Mouse (Mus musculus) heart, postnatal 10 days (tissue): ENCODE measurements around the gene Gm49378. TPM values are rescaled to one million over a fixed set of nuclear protein-coding genes. Genes with fewer than 3 reads are reported as not detected.
A peak's percentile ranks its signal among the peaks of the same experiment; 100 is the strongest.

Source experiments
- DNase-seq, 2 experiments: peaks; one replicate each; pipeline ENCODE4 v3.0.0; 2021
- intact Hi-C: fragments of 180-260 bp; cut with DNase I; formaldehyde crosslinking; loops from one replicate; pipeline ENCODE4 v1.15.1; 2025
- total RNA-seq, 2 experiments: library from RNA; stranded (reverse); gene quantifications; 2 replicates each; pipeline ENCODE4 v1.2.3; 2021

Gene Gm49378
- total RNA-seq = 1 to 10 TPM; 1.1 to 2.1 TPM

DNA sequence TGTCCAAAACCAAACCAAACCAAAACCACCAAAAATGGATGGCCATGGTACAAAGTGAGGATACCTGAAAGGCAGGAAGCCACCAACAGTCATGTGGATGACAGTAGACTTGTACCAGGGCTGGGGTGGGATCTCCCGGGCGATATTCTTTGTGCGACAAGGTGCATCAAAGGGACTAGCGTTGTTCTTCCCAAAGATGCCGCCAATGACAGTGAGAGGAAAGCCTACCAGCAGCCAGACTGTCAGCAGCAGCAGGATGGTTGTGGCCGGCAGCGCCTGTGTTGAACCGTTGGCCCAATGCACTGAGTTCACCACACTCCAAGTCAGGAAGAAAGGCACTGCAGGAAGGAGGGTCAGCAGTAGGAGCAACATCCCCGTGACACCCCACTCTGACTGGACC, at the start of gene Gm49378:
Gene Gm49378, minus strand, starts transcription at position 101 of the 400 bp plus-strand sequence.
- no peak for DNase-seq
- intact Hi-C loops = no loop called here

DNA sequence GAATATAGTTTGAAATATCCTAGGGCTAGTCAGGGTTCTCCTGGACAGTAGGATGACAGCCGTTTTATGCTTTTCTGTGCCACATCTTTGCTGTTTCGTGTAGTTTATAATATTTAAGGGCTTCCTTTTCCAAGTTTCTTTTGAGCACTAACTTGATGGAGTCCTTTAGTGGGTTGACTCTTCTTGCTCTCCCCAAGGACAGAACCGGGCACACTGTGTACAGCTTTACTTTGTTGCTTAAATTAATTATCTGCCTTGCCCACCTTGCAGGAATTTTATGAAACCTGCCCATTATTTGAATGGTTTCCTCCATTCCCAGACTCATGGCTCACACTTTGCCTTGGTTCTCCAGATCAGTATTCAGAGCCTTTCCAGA, 44.4 kb upstream of the Gm49378 start:
- intact Hi-C loops = loop anchor here (1.0 to 2.0 kb wide), 2 partner anchors 39 to 61 kb away; no protein-coding TSS in a partner anchor
- no peak for DNase-seq

DNA sequence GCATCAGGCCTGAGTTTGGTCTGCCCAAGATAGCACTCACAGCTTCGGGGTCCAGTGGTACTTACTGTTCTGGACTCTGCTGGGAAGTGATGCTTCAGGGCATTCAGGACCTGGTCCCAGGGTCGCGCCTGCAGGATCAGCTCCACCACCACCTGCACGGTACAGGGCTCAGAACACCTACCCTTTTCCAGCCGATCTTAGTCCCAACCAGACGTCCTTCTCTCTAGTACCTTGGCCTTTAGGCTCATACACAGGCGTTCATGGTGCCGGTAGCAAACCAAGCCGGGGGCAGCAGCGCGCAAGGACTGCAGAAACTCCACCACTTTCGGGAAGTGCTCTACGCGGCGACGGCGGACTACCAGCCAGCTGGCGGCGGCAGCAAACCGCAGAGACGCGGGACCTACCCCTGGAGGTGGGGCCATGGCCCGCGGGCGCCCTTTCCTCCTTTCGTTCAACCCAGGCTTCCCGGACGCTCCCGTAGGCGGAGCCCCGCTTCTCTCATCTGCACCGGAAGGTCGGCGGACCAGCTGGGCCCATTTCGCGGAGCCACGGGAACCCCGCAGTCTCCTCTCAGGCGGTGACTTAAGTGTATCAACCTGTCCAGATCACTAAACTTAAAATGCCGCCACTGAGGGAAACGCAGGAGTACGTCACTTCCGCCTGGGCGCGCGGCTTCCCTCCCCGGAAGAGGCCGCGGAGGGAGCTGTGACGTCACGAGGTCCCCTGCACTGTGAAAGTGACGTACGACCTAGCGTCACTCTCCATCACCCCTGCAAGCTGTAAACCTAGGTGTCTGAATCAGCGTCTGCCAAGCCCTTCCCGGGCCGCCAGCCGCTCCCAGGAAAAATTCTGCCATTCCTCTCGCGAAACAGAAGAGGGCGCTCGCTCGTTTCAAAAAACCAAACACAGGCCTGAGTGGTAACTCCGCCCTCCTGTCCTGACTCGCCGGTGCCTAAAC, 43.7 kb upstream of the Gm49378 start, which contains the start of gene Tinf2:
Gene Tinf2, minus strand, starts transcription at position 661 of the 958 bp plus-strand sequence.
- intact Hi-C loops = loop anchor here (1.0 to 2.0 kb wide), 2 partner anchors 39 to 62 kb away; no protein-coding TSS in a partner anchor
- DNase-seq = peak; percentile 94 to 96

DNA sequence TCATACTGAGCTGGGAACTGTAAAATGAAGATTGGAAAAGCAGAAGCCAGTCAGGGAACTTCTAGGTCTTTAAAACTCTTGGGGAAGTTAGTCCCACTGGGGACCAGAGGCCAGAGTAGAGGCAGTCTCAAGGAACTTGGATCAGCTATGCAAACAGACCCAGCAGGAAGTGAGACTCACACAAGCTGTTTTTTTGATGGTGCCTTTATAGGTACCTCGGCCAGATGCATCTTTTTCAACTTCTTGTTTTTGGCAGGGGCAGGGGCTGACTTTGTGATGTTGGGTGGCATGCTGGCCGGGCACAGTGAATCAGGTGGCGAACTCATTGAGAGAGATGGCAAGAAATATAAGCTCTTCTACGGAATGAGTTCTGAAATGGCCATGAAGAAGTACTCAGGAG, 39.9 kb upstream of the Gm49378 start:
- DNase-seq = no peak
- intact Hi-C loops = no loop called here

DNA sequence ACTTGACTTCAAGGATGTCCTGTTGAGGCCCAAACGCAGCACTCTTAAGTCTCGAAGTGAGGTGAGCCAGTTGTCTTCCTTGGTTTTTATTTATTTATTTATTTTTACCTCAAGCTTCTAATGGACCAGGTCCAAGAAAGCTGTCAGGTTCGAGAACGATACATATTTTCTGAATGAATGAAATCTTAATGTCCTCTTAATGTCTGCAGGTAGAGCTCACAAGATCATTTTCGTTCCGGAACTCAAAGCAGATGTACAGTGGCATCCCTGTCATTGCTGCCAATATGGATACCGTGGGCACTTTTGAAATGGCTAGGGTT, 35.0 kb upstream of the Gm49378 start:
- DNase-seq = no peak
- intact Hi-C loops = no loop called here

DNA sequence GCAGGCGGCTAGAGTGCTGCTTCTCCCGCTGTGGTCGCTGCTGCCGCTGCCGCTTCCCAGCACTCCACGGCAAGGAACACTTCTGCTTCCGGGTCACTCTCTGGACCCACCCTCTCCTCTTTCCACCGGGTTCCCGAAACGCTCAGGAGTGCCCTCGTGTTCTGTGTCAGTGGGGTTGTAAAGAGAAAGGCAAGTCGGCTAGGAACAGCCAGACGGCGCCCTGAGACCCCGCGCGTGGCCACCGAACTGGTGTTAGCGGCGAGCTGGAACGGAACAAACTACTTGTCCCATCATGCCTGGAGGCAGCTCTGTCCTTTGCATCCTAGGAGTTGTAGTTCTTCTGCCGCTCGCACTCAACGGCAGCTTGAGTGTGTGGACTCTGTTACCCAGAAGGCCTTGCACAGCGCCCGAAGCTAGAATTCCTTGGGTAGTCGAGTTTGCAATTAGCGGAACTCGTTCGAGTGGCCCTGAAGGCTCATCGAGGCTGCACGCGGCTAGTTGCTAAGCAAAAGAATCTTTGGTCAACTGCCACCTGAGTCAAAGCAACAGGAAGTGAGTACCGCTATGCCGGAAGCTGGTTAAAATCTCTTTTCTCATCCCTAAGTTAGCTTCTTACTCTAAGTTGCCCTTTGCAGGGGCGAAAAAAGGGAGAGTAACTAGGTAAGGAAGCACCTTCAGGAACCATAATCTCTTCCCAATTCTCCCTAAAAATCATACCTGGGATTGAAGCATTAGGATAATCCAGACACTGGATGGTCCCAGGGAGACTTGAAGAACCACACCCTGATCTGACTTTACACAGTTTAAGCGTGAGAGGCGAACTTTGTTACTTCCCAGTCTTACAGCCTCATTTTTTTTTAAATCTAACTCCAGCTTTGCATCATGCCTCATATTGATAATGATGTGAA, 34.4 kb upstream of the Gm49378 start, which contains the start of the genes Gmpr2 and Nedd8:
Gene Gmpr2, plus strand, starts transcription at position 109 of the 908 bp plus-strand sequence.
Gene Nedd8, minus strand, starts transcription at position 292 of the 908 bp plus-strand sequence.
- peak; percentile 93 to 94 for DNase-seq
- intact Hi-C loops = no loop called here

DNA sequence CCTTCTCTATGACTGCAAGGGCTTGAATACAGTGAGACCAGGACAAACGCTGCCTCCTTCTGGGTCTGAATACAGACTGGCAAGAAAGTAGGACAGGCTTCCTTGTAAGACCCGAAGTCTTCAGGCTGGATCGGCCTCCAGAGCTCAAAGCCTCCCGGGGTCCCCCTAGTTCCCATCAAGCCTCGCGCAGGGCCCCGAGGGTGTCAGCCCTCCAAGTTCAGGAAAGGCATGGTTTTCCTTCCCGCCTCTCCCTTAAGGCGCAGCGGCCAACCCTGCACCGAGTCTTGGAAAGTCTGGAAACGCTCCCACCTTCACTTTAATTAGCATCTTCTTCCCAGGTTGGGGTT, 33.8 kb upstream of the Gm49378 start:
- DNase-seq = no peak
- intact Hi-C loops = no loop called here

DNA sequence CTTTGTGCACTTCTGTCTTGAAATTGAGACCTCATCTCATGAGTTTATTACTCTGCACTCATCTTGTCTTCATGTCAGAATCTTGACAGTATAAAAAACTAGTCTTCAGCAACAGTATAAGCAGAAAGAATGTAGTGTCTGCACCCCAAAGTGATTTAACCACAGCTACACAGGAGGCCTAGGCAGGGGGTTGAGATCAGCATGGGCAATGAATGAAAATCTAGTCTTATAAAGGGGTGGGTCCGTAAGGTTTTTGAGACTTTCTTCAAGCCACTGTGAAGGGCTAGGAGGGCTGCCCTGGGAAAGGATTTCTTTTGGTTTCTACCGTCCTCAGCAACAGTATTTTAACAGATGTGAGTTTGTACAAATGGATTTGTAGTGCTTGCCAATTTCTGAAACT, 22.9 kb upstream of the Gm49378 start:
- no peak for DNase-seq
- intact Hi-C loops = loop anchor here (2.0 kb wide), 1 partner anchor 16 kb away; no protein-coding TSS in a partner anchor

DNA sequence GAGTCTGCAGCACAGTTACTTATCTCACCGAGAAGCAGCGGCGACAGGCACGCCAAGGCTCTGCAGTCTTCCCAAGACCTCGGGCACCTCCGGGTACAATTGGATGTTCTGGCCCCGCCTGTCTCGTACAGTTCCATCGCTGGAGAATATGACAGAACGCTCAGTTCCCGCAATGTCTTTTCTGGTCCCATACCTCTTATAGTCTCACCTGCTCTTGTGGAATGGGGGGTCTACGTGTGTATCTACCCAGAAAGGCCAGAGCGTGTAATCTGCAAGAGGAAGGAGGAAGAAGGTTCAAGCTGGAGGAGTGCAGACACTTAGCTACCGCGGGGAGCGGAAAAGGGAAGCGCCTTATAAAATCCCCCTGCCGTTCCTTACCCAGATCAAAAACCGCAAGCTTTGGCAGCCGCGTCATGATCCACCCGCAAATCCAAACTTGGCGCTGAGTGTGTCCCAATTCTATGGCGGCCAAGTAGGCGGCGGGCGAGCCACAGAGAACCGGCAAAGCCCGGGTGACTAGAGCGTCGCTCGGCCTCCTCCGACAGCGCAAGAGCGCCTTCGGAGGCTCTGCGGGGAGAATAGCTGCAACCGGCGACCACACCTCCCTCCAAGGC, 22.4 kb upstream of the Gm49378 start, which contains the start of gene Mdp1:
Gene Mdp1, minus strand, starts transcription at position 549 of the 614 bp plus-strand sequence.
- intact Hi-C loops = loop anchor here (2.0 kb wide), 1 partner anchor 15 kb away; no protein-coding TSS in a partner anchor
- DNase-seq = peak; percentile 82 to 87

DNA sequence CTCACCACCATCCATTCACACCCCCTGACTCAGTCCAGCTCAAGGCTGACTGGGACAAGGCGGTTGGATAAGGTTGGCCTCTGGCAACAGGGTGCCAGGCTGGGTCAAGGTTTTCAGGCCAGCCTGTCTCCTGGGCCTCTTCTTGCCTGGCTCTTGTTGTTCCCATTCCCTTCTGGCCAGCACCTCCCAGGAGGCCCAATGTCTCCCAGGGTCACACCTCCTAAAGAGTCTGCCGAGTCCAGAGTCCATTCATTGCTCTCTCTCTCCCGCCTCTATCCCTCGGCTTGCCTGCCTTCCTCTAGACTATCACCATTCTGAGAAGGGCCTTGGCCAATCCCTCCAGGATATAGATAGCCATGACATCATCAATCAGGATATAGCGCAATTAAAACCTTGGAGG, 20.3 kb upstream of the Gm49378 start:
- DNase-seq = peak in 1 of 2 experiments; percentile 14
- intact Hi-C loops = no loop called here

DNA sequence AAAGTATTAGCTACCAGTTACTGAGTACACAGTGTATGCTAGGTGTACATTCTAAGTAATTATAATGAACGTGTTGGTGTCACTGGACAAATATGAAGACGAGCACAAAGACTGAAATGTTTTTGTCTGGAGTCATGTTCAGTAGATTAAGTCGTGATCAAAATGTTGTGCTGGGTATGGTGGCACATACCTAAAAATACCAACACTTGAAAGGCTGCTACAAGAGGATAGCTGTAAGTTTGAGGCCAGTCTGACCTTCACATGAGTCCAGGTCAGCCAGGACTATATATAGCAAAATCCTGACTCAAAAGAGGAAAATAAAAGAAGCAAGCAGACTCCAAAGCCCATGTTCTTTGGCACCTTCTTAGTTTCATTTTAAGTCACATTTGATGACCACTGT, 19.2 kb upstream of the Gm49378 start:
- peak; percentile 38 to 45 for DNase-seq
- intact Hi-C loops = no loop called here

DNA sequence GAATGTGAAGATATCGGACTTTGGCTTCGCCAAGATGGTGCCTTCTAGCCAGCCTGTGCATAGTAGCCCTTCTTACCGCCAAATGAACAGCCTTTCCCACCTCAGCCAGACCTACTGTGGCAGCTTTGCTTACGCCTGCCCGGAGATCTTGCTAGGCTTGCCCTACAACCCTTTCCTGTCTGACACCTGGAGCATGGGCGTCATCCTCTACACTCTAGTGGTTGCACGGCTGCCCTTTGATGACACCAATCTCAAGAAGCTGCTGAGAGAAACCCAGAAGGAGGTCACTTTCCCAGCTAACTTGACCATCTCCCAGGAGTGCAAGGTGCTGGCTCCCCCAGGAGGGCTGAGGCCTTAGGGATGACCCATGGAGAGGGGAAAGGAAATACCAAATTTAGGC, 13.8 kb upstream of the Gm49378 start:
- intact Hi-C loops = no loop called here
- DNase-seq = no peak

DNA sequence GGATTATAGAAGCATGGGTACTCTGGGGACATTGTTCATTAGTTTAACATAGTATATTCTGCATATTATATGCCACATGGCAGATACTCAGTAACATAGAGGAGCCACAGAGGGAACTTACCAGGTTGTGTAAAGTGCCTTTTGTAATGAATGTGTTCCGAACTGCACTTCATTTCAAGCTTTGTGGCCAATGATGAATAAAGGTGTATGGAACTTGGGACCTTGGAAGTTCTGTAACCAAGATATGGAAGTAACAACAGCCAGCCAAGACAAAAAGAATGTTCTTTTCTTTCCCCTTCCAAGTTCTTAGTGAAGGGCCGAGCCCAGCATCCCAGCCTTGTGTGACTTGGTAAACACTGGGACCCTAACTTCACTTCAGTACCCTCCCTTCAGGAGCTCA, 12.2 kb upstream of the Gm49378 start, which contains the start of gene Tssk4:
Gene Tssk4, plus strand, starts transcription at position 301 of the 400 bp plus-strand sequence.
- DNase-seq = no peak
- intact Hi-C loops = no loop called here

DNA sequence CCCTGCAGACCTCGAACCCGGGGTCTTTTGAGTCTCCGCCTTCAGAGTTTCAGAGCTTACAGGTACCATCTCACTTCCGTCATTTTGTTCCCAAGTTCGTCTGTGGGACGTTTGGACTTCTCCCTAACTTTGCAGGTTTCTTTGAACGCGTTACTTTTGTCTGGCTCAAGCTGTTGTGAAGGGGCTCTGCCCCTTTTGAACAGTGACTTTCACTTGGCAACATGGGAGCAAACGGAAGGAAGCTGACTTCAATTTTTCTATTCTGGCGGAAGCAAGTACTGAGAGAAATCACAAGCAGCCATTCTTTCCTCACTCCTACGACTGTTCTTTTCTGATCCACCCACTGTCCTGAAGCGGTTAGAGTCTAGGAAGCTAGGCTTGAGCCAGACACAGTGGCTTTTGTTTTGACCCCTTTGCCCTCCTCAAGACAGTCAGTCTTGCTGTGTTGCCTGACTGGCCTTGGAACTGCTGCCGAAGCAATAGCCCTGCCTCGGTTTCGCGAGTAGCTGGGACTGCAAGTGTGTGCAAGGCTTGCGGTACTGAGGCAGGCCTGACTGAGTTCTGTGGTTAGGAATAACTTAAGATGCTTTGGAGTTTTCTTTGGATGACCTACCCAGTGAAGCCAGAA, 6.7 kb upstream of the Gm49378 start:
- intact Hi-C loops = loop anchor here (2.0 kb wide), 1 partner anchor 16 kb away; the partner anchor contains the start of gene Mdp1
- peak; percentile 38 to 56 for DNase-seq

DNA sequence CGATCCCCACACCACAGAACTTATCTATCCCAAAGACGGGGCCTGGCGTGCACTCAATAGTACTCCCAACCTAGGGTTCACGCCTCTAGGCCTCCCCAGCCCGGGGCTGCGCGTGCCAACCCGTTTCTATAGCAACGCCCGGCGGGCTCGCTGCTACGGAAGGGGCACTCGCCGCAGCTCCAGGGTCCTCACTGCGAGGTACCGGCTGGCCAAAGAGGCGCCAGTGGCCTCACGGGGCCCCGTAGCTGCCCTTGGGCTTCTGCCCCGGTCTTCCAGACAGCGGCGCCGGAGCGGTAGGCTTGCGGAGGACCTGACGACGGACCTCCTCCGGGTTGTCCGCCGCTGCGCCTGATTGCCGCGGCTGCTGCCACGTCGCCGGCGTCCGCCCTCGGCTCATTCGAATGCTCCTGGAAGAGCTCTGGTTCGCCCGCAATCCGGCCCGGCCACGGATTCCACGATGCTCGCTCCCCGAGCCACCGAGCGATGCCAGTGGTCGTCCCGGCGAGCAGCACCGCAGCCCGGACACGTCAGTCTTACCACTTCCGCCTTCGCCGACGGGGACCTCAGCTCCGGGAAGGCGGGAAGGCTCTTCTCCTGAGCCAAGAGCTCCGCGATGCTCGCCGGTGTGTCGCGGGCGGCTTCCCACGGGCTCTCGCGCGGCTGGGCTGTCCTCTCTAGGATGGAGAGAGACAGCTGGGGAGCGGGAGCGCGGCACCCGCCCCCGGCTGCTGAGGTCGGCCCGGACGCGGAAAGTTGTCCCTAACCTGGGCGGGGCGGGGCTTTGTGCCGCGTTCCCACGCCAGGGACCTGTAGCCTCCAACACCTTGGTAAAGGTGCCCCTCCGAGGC, 5.6 kb upstream of the Gm49378 start, which contains the start of gene Tm9sf1:
Gene Tm9sf1, minus strand, starts transcription at position 747 of the 848 bp plus-strand sequence.
- intact Hi-C loops = no loop called here
- DNase-seq = peak; percentile 92 to 95

DNA sequence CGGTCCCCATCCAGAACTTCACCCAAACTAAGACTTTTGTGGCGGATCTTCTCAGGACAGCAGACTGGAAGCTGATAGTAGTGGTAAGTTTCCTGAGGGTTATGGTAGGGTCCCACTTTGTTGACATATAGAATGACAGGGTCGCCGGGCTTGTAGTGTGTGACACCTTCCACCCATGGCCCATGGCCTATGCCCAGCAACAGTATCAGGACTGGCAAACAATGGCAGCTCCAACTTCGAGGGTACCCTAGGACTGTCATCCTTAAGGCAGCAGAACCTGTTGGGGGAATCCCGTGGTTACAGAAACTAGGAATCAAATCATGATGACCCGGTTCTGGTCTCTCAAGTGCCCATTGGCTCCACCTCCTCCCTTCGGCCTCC, 5.0 kb upstream of the Gm49378 start:
- intact Hi-C loops = no loop called here

DNA sequence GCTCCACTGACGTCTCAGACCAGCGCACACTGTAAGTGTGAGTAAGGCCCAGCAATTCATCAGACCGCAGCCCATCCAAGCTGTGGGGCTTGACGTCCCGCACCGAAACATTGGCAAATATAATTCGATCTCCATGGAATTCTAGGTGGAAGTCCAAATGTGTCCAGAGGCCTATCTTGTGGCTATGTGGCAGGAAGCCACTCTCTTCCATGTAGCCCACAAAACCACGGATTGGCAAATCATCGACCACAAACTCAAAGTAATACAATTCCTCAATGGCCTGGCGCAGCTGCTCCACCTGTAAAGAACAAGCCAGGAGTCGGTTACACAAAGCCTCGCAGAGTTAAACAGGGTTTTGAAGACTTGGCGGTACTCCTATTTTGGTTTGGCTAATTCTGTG, 3.6 kb upstream of the Gm49378 start:
- DNase-seq = no peak
- intact Hi-C loops = no loop called here

More for the DNA sequence above, 5.0 kb upstream of the Gm49378 start:
- no peak for DNase-seq

DNA sequence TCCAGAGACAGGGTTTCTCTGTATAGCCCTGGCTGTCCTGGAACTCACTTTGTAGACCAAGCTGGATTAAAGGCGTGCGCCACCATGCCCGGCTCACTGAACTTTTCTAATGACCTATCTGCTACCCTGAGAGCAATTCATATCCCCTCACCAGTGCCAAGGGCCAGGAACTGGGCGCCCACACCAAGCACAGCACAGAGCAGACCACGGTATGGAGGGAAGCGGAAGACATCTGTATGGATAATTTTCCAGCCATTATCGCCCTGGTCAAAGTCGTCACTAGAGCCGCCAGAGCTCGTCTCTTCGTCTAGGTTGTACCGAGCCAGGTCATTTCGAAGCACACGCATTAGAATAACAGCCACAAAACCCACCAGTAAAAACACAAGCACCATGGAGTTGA, 3.1 kb upstream of the Gm49378 start:
- intact Hi-C loops = no loop called here
- no peak for DNase-seq

DNA sequence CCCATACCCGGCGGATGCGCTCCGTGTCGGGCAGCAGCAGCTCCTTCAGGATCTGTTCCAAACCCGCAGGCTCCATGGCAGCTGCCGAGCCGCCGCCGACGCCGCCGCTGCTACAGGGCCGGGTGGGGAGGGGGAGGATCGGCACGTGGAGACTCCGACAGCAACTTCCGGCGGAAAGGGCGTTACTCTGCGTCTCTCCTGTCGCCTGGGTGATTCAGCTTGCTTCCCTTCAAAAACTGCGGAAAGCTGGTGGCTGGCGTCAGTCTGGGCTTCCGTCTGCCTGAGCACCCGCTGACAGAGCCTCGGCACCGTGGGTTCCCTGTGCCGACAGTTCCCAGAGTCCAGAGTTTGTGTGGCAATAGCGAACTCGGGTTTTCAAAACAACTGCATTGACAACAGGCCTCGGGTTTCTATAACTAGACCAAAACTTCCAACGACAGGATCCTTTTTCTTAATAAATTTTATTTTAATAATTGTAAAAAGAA, 2.1 kb downstream of the Gm49378 start, which contains the start of gene Ipo4:
Gene Ipo4, minus strand, starts transcription at position 435 of the 485 bp plus-strand sequence.
- peak; percentile 91 to 94 for DNase-seq
- intact Hi-C loops = no loop called here
